37 mouse cellular contexts compared by ENCODE assay signal in genomic region chr4:144438672-144439071, GRCm38 (mm10). TPM values are rescaled to one million over a fixed set of nuclear protein-coding genes. Genes with fewer than 3 reads are reported as not detected.
"Had no signal": no experiment of that assay in that cellular context is flagged by ENCODE, and none has a peak within 500 bp of the region (broad histone marks: within the 10 kb centered on the region; RNA-seq: fewer than 3 reads in every experiment).

TSS of gene 1700012P22Rik (minus strand) at chr4:144438772.

- H3K27ac ChIP-seq: left cerebral cortex, adult 2 months; limb, embryonic 10.5 days; limb, embryonic 12.5 days; limb, embryonic 13.5 days; limb, embryonic 15.5 days; liver, embryonic 12.5 days; liver, embryonic 13.5 days; liver, embryonic 14.5 days; liver, embryonic 15.5 days; lung, embryonic 15.5 days; macrophage; midbrain, embryonic 10.5 days; midbrain, embryonic 12.5 days; midbrain, embryonic 13.5 days; midbrain, embryonic 15.5 days had no signal

- H3K27me3 ChIP-seq: limb, embryonic 12.5 days; limb, embryonic 13.5 days; limb, embryonic 15.5 days; liver, embryonic 12.5 days; liver, embryonic 13.5 days; liver, embryonic 15.5 days; lung, embryonic 15.5 days; megakaryocyte, embryonic 14.5 days; midbrain, embryonic 12.5 days; midbrain, embryonic 13.5 days; midbrain, embryonic 15.5 days had no signal

- H3K36me3 ChIP-seq: limb, embryonic 10.5 days; limb, embryonic 12.5 days; limb, embryonic 13.5 days; limb, embryonic 15.5 days; liver, embryonic 12.5 days; liver, embryonic 13.5 days; liver, embryonic 15.5 days; lung, embryonic 15.5 days; midbrain, embryonic 10.5 days; midbrain, embryonic 12.5 days; midbrain, embryonic 13.5 days; midbrain, embryonic 15.5 days had no signal

- H3K4me1 ChIP-seq: limb, embryonic 10.5 days; limb, embryonic 12.5 days; limb, embryonic 13.5 days; limb, embryonic 15.5 days; liver, embryonic 12.5 days; liver, embryonic 13.5 days; liver, embryonic 15.5 days; lung, embryonic 15.5 days; megakaryocyte, embryonic 14.5 days; midbrain, embryonic 10.5 days; midbrain, embryonic 12.5 days; midbrain, embryonic 13.5 days; midbrain, embryonic 15.5 days had no signal

- H3K4me3 ChIP-seq: left cerebral cortex, adult 2 months; limb, embryonic 10.5 days; limb, embryonic 12.5 days; limb, embryonic 13.5 days; limb, embryonic 15.5 days; liver, embryonic 12.5 days; liver, embryonic 13.5 days; liver, embryonic 15.5 days; lung, embryonic 15.5 days; megakaryocyte, embryonic 14.5 days; midbrain, embryonic 10.5 days; midbrain, embryonic 12.5 days; midbrain, embryonic 13.5 days; midbrain, embryonic 15.5 days; myocyte had no signal

- DNase-seq: left cerebral cortex, postnatal 4 days; liver; liver, embryonic 13.5 days; liver, postnatal 0 days; lung, adult 18-20 months; lung, adult 2 months; lung, embryonic 14.5 days; lung, postnatal 10 days; lung, postnatal 14 days; lung, postnatal 36 days; lung, postnatal 4 days; midbrain, embryonic 14.5 days had no signal

RNA-seq across cellular contexts. Expression of gene 1700012P22Rik, which starts in this region (rescaled TPM):
- polyA plus RNA-seq: limb, embryonic 10.5 days; limb, embryonic 11.5 days; limb, embryonic 12.5 days; limb, embryonic 13.5 days; limb, embryonic 14.5 days; limb, embryonic 15.5 days; liver, adult 2 months; liver, embryonic 11.5 days; liver, embryonic 12.5 days; liver, embryonic 13.5 days; liver, embryonic 14.5 days; liver, embryonic 15.5 days; liver, embryonic 16.5 days; liver, postnatal 0 days; lung, adult 2 months; lung, embryonic 14.5 days; lung, embryonic 15.5 days; lung, embryonic 16.5 days; lung, postnatal 0 days; macrophage; midbrain, embryonic 10.5 days; midbrain, embryonic 11.5 days; midbrain, embryonic 12.5 days; midbrain, embryonic 13.5 days; midbrain, embryonic 14.5 days; midbrain, postnatal 0 days; myocyte had no signal
